Mouse (Mus musculus) right cerebral cortex, adult 18-20 months (tissue): ENCODE results near the gene Spaca7.
"Not testable (repeated sequence)": the region's sequence is repeated elsewhere in the genome, so short reads cannot be mapped to it uniquely, and the experiment has no call there.

Experiments
- DNase-seq: peaks from one replicate; pipeline ENCODE4 v3.0.0; 2022; ENCODE audit warnings: mixed read lengths

Gene Spaca7

DNA sequence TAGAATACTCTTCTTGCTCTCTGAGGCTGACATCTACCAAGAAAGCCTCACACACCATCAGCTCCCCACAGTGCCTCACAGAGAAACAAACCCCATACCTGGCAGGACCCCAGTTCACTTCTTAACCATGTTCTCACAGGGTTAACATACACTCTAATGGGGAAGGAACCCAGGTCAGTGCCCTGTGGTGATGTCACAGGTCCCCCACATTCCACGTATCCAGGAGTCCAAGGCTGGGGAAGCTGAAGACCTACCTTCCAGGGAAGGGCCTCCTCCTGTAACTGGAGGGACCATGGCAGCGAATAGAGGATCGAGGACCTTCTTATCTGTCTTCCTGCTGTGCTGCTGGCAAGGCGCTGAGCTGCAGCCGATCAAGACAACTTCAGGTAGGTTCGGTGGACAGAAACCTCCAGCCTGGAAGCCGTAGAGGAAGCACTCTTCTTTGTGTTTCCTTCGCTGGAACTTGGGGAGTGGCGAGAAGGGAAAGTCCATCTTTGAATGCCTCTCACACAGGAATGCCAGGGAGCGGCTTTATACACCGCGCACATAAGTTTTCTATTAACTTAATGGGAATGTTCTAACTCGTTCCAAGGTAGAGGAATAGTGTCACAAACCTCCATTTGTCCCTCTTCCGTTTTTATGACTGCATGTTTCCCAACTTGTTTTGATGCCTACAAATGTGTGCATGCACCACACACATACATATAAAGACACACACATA is at the start of gene Spaca7:
Gene Spaca7 (plus strand): TSS at position 216 of the 721 bp plus-strand sequence.
- DNase-seq: no peak

DNA sequence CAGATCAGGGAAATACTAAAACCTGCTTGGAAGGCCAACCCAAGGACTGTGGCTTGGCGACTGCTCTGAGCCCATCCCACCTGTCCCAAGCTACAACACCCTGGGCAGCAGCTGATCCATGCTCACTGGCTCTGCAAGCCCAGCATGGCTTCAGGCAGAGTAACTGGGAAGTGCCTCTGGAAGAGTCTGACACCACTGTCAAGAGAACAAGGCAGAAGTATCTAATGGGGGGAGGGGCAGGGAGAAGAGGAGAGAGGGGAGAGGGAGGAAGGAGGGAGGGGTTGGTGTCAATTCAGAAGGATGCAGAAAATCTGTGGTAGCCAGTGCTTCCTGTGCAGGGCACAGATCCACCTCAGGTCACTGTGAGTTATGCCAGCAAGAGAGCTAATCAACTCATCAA is 48.5 kb upstream of the Spaca7 start:
- no peak for DNase-seq

DNA sequence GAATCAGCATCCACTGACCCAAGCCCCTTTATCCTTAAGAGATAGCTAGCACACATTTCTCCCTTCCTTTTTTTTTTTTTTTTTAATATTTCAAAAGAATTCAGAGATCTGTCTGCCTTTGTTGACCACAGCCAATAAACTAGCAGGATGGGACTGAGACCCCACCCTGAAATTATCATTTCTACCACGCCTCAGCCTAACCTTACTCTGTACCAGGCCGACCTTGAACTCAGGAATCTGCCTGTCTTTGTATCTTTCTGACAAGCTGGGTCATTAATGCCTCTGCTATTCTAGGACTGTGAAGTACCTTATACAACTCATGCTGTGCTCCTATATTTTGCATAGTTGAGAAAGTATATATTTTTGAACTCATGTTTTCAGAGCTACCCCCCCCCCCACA is 44.2 kb upstream of the Spaca7 start:
- DNase-seq: no peak

DNA sequence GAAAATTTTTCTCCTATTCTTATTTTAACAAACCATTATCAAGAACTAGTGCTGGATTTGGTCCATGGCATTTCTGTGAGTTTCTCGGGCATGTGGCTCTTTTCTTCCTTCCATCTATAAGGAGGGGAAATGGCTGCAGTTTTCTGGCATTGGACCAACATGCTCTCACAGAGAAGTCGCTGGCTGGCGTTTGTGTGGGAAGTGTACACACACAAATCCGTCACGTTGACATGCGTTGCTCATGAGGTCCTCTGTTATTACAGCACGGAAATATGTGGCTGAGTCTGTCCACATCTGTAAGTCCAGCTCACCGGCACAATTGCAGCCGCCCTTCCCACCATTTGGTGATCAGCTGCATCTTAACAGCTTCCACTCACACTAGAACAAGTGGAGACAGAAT is 37.2 kb upstream of the Spaca7 start:
- peak; percentile 7 for DNase-seq

DNA sequence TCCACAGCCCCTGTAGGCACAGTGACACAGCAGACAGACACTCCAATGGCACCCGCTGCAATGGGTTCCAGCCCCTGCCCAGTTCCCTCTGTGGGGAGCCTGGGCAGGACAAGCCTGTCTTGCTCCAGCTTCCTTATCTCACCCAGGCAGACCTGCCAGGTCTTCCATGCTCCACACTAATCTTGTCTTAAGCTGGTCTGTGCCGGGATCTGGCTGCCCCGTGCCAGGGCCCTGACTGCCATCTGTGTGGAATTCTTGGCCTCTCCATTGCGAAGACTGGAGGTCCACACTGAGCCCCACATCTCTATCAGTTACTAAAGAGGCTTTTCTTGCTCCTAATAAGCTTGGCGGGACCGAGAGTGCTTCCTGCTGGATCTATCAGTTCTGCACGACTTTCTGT is 36.5 kb upstream of the Spaca7 start:
- no peak for DNase-seq

DNA sequence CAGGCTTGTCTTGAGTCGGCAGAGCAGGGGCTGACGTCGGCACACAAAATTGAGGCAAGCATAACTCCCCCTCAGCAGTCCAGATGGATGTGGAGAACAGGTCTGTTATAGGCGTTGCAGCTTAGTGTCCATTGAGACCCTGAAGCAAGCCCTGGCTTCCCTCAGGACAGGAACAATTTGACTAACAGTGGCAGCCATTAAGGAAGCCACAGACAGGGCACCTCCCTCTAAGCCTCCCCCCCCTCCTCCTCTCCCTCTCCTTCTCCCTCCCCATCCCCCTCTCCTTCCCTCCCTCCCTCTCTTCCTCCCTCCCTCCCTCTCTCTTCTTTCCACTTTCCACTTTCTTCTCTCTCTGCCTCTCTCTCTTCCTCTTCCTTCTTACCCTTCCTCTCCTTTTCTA is 27.6 kb upstream of the Spaca7 start:
- no peak for DNase-seq

DNA sequence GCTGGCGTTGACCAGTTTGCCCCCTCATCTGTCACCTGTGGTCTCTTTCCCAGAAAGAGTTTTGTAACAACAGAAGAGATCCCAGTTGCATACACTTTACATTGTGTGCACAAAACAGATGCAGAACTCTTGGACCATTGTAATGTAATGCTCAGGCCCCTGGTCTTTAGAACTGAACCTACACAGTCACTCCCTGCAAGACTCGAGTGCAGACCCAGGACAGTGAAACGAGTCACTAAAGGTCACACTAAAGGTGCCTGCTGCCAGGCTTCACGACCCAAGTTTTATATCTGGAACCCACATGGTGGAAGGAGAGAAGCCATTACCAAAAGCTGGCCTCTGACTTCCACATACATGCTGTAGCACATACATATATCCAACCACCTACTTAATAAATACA is 27.2 kb upstream of the Spaca7 start:
- DNase-seq: no peak

DNA sequence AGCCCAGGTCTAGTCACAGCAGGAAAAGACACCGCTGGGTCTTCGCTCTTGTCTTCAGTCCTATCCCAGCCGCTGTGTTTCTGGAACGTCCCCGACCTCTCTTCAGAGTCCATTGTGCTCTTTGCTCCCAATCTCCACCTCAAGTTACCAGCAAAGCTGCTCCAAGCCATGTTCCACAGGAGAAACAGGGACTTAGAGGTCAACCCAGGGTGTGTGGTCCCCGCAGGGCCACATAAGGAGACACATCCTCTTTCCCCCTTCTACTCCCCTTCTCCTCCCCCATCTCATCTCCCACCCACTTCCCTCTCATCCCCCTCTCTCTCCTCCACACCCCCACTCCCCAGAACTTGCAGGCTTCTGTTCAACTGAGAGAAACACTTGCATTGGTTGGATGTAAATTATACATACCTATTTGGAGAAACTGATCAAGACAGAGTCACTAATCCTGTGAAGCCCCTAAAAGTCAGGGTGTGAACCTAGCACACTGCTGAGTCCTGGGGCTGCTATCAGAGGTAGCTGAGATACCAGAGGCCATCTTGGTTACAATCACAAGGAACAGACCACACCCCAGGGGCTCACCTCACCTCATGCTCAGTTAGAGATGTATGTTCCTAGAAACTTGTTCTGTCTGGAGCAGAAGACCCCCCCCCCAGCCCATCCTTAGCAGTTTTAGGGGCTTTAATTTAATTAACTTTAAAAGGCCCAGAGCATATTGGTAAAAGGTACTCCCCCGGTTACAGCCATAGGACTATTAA is 25.2 kb upstream of the Spaca7 start:
- no peak for DNase-seq

DNA sequence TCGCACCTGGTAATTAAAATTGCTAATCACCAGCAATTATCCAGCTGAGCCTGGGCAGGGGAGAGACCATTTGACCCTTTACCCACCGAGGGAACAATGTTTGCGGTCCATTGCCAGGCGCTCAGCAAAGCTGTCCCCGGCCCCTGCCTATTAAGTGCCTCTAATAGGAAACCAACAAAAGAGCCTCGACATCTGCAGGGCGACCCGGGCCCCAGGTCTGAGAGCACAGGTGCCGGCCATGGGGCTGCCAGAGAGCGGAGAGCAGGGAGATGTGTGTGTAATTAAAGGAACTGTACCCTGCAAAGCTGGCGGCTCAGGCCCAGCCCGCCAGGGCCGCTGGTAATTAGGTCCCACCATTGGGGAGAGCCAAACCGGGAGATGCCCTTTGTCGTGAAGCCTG is 24.6 kb upstream of the Spaca7 start:
- DNase-seq: no peak

DNA sequence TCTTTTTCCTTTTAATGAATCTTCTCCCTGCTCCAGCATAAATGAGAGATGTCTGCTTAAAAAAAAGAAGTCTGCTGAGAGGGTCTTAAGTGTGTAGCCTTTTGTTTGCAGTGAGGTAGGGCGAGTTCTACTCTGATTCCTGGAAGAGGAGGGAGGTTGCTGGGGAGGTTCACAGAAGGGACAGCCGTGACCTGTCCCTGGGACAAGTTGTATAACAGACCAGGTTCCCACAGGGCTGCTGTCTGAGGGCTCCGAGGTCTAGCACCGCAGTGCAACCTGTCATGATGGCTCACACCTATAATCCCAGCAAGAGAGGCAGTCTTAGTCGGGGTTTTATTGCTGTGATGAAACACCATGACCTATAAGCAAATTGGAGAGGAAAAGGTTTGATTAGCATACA is 24.1 kb upstream of the Spaca7 start:
- DNase-seq: no peak

DNA sequence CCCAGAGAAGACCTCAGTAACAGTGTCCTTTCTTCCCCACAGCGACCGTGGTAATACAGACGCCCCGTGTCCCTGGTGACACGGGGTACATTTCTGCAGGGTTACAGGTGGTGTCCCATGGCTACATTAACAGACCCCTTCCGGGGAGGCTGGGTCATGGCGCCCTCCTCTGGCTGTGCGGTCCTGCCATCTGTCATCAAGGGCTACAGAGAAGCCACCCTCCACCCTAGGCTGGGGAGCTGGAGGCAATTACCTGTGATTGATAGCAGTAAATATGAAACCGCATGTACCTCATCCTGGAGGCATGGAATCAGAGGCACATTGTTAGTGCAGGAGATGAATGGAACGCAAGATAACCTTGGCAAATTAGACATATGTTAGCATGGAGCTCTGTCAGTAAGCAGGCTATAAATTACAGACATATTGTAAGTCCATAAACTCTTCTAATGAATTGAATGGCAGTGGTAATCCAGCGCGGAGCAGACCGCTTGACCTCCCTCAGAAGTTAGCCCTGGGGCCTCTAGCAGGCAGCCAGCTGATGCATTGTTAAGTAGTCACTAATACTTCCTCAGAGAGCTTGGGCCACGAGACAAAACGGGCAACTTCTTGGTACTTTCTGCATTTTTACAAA is 17.2 kb upstream of the Spaca7 start:
- no peak for DNase-seq

DNA sequence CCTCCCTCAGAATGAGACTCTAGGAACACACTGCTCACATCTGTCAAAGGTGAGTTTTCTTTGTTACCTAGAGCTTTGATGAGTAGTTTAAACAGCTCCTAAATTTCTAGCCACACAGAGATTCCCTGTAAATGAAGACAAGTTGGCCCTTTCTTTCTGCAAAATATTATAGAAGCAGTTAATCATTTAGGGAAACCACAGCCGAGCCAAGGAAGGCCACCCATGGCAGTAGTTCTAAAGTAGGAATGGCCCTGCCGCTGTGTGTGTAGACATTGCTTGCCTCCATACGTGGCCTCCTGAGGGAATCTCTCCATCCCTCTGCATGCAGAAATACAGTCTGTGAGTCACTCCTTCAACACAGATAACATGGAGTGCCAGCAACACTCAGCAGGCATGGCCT is 14.0 kb upstream of the Spaca7 start:
- DNase-seq: no peak

DNA sequence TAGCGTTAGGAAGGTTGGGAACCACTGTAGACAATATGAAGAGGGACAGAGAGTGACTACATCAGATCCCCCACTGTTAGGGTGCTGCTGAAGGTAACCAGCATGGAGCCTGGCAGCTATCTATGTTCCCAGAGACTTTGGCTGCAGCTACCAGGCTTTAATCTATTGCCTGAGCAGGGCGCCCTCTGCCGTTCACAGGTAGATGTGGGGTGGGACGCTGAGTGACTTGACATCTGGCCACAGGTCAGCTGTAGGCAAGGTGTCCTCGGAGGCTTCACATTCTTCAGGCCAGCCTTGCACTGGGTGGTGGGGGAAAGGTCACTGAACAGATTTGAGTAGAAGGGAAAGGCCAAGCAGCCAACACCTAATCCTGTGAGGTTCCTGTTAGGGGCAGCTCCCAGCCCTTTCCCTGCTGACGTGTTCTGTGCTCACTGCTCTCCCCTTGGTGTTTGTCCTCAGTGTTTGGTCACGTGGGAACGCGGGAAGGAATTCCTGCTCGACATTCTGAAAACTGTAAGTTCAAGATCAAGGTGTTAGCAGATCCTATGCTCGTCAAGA is 11.3 kb upstream of the Spaca7 start:
- peak; percentile 67 for DNase-seq

DNA sequence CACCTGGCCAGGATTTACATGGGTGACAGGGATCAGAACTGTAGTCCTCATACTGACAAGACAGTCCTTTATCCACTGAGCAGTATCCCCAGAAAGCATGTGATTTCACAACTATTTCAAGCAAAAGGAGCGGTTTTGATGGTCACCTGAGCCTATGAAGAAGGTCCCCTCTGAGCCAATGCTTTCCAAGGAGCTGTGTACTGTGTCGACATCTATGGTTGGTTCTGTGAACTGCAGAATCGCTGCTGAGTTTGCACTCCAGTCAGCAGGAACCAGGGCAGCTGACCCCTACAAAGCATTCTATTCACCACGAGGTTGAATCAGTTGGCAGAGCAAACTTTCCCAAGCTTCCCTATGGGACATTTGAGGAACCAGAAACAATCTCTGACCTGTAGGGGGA is 8.5 kb upstream of the Spaca7 start:
- peak; percentile 43 for DNase-seq

DNA sequence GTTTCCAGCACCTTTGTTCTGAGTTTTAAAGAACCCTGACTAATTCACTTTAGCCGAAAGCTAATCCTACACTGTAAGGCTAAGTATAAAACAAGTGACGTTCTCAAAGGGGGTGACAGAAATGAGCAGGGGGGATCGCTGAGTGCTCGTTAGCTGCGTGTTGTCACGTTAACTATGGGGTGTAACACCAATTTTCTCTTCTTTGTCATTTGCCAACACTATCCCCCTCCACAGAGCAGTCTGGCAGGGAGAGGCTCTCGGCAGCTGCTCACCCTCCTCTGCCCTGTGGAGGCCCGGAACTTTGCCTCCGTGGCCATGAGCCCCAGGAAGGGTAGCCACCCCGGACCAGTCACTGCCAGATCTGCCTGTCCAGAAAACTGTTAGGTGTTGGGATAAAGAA is 7.3 kb upstream of the Spaca7 start:
- DNase-seq: no peak

DNA sequence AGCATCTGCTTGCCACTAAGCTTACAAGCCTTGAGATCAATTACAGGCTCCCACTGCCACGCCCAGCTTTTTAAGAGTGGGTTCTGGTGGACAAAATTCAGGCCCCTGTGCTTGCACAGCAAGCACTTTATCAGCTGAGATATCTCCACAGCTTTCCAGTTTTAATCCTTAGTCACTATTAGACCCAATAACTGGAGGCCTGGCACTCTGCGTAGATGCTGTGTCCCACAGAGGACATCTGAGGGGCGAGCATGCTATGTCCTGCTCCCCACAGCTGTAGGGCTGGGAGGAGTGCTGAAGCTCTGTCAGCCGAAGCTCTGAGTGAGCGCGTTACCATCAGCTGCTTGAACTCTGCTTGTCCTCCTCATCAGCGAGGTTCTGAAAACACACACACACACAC is 6.3 kb upstream of the Spaca7 start:
- no peak for DNase-seq

DNA sequence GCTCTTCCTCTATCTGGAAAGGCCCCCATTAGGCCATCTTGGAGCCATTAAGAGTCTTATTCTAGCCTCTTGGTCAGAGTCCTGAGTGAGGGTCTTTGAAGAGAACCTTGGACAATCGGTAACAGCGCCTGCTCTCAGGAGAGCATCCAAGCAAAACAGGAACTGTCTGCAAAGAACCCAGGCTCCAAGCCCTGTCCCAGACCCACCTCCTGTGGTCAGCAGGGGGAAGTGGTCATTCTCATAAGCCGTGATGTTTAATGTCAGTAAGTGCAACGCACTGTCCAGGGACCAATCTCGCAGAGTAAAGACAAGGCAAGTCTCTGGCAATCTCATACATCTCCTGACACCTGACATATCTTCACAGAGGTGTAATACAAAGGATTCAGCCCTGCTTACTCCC is 3.2 kb downstream of the Spaca7 start:
- no peak for DNase-seq

DNA sequence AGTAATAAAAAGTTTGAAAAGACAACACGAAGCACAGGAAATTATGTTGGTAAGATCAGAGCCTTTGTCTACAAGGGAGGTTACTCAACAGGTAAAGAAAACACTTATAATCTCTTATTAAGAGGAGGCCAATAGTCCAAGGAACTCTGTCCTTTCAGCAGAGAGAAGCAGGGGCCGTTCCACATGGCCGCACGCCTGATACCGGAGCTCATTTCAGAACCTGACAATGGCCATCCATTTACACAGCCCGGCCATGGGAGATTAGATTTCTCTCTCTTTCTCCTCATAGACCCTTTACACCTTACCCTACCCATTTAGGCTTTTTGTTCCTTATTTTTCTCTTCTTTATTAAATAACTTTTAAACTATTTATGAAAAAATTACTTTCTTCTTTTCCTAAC is 3.9 kb downstream of the Spaca7 start:
- DNase-seq: no peak

DNA sequence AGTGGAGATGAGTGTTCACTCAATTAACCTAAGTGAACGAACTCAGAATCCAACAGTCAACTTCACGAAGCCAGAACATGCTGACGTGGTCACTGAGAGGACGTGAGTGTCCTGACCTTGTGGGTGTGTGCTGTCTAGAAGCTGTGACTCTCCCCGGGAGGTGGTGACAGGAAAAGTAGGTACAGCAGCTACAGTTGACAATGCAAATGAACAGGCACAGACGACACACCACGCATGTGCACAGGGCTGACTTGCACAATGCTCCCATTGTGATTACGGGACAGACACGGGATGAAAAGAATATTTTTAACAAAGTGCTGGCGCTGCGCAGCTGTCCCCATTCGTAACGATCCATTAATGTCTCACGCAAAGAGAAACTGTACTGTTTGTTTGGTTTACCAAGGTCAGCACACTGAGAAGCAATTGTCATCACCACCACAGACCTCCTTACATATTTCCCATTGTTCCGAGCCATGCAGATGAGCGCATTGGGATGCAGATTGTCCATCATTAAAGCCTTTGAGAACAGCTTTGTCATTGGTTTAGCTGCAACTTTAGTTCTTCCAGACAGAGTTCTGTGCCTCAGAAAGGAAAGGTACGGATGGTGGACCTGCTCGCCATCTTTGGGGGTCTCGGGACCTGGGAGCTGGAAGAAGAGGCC is 6.6 kb downstream of the Spaca7 start:
- DNase-seq: not testable (repeated sequence)

DNA sequence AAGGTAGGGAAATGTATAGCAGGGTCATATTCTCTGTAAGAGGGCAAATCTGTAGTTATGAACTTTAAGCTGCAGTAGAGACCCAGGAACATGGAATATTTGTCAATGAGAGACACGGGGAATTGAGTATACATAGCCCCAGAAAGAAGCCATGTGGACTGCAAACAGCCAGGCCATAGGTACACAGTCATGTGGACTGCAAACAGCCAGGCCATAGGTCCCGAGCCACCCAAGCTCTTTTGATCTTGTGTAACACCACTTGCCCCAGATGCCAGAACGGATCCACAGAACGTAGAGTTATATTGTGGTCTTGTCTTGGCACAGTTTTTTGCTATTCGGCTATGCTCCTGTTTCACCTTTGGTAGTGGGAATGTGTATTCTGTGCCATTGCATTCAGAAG is 11.0 kb downstream of the Spaca7 start:
- no peak for DNase-seq

DNA sequence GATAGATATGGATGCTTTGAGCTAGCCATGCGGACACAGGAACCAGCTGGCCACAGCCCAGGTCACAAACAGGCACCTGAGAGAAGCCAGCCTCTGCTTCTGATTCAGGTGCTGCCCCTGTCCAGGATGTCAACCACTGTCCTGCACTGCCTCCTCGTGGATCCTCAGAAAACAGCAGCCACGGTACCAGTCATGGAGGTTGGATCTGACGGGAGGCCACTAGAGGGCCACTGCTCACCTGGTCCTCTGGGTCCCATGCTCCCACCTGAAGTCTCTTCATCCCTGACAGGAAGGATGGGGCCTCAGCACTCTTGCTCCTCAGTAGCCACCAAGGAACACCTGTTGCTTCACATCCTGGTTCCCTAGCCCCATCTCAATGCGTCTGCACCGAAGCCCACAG is 34.4 kb downstream of the Spaca7 start:
- DNase-seq: peak; percentile 82

DNA sequence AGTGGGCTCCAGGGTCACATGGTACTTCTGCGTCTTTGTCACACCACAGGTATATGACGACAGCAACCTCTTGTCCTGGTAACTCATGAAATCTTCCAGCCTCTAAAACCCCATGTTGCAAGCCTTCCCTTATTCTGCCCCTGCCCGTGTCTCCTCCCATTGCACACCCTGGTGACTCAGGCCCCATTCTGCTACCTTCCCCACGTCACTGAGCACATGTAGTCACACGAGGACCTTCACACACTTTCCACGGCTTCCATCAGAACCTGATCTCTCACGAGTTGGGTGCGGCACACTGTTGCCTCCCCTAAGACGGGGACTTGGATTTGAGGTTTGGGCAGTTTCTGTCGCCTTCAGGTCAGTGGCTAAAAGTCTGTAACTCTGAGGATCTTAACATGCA is 36.0 kb downstream of the Spaca7 start:
- DNase-seq: no peak

DNA sequence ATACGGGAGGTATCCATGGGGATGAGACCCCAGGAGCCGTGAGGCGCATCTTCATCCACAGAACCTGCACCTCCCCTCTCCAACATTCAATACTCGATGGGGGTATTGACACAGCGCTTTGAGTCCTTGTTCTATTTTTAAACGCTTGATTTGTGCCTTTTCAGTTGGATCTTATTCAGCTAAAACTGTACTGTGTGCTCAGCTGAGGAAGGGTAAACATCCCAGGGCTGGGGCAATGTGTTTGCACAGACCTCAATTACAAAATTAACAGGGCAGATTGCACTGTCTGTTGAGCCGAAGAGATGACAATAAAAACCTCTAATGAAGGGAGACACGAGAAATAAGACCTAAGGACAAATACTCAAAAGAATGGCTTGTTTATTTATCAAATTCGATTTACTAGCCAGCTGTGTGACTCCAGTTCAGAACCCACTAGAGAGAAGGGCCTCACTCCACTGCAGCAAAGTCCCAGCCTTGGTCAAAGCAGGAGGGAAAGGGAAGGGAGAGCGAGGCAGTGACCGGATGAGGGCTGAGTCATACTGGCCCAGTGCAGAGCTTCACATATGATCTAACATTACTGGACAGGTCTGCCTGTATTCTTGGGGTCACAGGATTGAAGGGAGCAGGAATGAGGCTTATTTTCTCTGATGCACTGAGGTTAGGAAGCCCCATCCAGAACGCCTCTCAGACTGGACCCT is 37.1 kb downstream of the Spaca7 start:
- DNase-seq: no peak
